Mouse (Mus musculus) layer of hippocampus, postnatal 25 days (tissue): ENCODE results near the gene Ranbp9. TPM values are rescaled to one million over a fixed set of nuclear protein-coding genes. Genes with fewer than 3 reads are reported as not detected.
"Not testable (repeated sequence)": the region's sequence is repeated elsewhere in the genome, so short reads cannot be mapped to it uniquely, and the experiment has no call there.

Experiments
- DNase-seq, 2 experiments: peaks; one replicate each; pipeline ENCODE4 v3.0.0; 2022; ENCODE audit warnings: mixed read lengths in 2 of 2, low spot score in 1 of 2; ENCODE audit errors: extremely low spot score in 1 of 2
- total RNA-seq, 2 experiments: library from RNA; stranded (reverse); gene quantifications; 2 replicates each; pipeline ENCODE4 v1.2.3; 2021

The Ranbp9 gene
- total RNA-seq, 2 experiments from 2014 or later = 81.4 to 82.4 TPM

DNA sequence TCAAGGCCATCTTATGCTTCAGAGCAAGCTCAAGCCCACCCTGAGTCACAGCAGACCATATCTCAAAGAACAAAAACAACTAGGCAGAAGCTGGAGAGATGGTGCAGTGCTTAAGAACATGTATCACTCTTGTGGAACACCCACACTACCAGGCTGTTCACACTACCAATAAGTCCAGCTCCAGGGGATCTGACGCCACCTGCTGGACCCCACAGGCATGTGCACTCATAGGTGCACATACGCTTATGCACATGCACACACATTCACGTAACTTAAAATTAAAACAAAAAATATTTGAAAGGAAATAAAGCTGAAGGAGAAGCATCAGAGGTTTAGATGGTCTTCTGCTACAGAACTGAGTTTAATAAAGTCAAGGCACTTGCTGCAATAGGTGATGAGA, 16.7 kb upstream of the Ranbp9 start:
- no peak for DNase-seq

DNA sequence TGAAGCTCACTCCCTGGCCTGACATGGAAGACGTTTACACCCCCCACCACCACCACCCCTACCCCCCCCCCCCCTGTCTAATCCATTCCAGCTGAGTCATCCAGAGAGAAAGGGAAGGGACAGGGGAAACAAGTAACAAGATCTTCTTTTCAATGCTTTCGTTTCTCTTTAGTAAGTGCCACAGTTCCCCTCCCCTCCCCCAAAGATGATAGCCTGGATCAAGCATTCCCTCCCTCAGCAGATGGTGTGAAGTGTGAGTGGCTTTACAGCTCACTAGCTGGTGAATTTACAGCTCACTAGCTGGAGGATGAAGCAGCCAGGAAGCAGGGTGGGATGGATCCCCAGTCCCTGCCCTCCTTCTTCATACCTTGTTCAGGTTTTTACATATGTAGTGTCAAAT, 15.6 kb upstream of the Ranbp9 start:
- no peak for DNase-seq

DNA sequence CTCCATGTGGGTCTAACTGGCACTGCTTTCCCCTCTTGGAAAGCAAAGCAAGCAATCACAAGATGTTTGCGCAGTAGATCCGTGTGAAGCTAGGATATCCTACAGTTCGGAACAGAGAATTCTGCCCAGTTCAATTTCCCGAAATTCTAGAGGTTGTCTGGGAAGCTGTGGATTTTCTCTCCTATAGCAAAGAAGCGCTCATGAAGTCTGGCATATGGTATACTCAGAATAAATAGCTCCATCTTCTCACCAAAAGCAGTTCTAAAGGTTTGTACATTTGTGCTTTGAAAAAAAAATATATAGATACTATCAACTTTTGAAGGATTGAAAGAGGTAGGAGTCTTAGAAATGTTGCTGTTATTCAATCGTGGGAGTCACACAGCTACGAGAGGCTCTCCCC, 14.6 kb upstream of the Ranbp9 start:
- DNase-seq = no peak

DNA sequence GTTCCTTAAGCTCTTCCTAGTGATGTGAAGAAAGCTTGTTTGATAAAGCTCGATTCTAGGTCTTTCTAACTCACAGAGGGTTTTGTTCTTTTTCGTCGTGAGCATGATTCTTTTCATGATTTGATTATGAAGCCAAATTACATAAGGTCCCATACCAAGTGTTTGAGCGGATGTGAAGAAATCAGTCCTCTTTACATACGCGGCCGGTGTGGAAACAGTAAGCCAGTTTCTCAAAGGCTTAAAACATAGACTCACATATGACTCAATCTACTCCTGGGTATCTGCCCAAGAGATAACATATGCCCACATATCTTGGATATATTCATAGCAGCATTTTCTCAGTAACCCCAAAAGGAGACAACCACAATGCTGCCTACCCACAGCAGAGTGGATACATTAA, 12.6 kb upstream of the Ranbp9 start:
- DNase-seq = no peak

DNA sequence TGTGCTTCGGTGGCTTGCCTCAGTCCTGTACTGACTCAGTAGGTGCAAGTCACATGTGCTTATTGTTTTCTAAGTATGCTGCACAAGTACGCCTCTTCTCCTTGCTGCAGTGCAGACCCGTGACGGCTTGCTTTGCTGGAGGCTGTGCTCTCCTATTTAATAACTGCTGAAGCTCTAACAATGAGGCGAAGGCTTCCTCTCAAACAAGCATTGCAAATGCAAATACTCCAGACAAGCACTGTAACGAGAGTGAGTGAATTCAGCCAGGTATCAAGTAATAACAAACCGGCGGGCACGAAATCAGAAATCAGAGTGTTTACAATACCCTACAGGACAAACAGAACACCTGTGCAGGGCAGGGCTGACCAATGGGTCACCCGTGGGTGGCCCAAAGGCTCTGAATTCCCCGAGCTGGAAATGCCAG, 12.0 kb upstream of the Ranbp9 start:
- DNase-seq = no peak

DNA sequence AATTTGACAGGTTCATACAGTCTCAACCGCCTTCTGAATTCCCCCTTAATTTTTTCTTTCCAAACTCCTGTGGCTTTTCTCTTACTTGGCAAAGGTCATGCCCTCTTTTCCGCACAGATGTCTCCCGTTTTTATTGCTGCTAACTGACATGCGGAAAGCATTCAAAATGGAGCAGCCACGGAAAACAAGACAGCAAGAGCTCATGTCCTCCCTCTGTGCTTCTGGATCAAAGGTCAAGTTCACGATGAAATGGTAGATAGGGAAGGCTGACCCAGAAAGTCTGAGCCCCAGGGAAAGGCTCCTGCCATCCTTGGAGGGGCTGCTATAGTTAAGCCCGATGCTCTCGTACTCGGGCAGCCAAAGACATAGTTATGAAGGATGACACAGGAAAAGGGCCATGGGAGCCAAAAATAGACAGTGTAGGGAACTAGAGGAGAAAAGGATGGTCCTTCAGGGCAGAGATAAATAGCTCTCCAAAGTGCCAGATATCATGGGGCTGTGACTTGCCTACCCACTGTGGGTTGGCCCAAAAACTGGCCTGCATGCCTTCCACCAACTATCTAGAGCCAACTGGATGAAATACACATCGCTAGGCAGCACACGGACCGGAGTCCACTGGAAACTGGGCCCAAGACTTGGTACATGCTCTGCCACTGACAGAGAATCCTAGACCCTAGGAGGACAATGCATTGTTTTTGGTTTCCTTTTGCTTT, 5.6 kb upstream of the Ranbp9 start:
- no peak for DNase-seq

DNA sequence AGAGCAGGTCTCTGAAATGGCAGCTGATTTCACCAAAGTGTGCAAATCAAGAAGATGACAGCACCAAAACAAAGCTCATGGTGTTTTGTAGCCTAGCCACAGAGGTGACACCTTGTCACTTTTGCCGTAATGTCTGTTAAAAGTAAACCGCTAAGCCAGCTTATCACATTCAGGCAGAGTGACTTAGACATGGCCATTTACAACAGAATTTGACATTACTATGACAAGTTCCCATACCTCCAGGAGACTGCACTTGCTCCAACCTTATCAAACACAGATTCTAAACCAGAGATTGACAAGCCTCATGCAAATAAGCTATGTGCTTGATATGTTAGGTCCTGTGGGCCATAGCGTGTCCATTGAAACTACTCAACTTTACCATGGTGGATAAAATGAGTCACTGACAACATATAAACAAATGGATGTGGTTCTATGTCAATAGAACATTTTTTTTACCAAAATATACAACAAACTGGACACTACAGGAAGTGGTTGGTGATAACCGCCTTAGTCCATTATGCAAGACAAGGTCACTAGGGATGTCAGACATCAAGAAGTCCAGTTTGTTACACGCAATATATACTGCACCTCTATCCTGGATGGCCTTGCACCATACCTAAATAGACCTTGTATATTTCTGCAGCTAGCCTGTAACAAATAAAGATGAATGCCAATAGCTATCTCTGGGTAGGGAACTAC, 4.3 kb upstream of the Ranbp9 start:
- DNase-seq = no peak

DNA sequence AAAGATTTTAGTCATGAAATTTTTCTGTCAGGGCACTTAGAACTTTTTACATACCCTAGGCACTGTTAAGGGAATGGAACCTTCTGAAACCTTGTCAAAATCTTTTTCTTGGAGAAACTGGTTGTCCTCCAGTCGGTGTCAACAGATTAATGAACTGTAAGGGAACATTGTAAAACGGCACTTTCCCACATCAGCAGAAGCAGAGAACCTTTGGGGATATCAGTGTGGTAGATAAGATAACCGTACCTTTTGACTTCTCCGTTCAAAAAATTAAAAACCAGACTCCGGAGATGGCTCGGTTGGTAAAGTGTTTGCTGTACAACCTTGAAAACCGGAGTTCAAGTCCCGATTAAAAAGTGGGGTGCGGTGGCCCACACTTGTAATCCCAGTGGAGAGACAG, 1.7 kb upstream of the Ranbp9 start:
- DNase-seq = no peak

DNA sequence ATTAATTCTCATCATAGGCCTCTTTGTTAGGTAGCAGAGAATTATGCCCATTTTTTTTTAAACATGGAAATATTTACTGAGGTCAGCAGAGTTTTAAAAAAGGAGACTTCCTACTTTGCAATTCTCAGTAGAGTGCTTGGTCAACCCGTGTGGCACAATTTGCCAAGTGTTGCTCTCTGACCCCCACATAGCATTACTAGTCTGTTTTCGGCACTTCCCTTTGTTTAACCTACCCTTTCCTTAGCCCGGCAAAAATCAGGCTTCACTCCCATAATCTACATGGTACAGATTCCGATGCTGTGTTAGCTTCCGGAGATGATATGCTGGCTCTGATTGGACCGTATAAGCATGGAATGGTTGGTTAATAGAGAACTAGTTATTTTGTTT, 770 bp upstream of the Ranbp9 start:
- DNase-seq = no peak

DNA sequence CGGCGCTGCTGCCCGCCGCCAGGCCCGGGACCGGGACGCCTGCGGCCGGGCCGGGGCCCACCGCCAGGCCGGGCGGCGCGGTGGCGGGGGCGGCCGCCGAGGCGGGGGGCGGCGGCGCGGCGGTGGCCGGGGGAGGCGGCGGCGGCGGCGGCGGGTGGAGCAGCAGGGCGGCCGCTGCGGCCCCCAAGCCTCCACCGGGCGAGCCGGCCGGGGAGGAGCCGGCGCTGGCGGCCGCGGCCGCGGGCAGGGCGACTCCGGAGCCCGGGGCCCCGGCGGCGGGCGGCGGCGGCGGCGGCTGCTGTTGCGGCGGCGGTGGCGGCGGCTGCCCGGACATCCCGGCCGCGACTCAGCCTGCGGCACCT, 506 bp downstream of the Ranbp9 start:
- no peak for DNase-seq

DNA sequence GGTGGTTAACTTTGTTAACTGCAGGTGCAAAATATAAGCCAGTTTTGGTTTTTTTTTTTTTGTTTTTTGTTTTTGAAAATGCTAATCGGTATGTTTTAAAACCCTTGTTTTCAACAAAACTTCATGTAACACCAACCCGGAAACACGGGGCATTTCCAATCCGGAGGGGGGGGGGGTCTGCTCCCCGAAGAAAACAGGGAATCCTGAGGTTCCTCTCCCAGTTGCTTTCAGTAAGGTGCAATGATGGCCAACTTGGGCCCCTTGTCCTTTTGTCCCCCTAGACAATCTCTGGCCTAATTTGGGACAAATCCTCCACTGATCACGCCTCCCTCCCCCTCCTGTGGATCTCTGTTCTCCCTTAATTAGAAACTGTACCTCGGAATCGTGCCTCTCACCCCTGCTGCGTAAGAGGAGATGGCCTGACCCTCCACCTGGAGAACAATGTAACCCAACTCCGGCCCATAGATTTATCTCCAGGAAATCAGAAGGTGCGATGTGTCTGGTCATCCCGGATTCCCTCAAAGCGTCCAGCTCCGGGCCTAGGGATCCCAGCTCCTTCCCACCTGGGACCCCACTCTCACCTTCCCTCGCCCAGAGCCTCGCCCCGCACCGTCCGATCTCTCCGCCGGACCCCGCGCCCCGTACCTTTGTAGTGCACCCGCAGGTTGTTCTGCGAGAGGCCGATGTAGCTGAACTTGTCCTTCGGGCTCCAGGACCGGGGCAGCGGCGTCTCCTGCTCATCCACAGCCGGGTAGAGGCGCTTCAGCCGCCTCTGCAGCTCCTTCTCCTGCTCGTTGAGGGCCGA, 1.1 kb downstream of the Ranbp9 start:
- DNase-seq = peak in 1 of 2 experiments; percentile 35

DNA sequence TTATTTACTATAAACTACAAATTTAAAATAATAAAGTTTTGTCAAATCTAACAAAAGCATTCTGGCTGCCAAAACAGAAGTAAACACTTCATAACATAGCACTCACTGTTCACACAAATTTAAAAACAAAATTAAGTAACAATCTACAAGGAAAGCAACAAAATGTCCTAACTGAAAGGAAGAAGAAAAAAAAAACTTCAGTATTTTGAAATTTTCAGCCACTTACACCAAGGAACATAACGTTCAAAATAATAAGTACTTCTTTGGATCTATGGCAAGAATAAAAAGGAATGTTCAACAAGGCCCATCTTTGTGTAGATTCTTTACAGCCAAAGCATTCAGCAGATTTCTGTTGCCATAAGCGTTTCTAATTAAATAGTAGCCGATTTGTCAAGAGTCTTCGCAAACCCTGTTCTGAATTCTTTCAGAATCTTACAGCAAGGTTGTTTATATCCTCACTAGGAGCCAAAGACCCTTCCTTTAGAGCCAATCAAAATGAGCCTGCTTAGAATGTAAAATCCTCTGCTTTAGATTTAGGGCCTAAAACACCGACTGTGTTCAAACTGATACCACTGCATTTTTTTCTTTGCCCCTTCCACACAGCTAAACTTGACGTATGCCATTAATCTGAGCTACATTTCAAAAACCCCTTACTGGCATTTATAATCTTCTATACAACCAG, 1.9 kb downstream of the Ranbp9 start:
- no peak for DNase-seq

DNA sequence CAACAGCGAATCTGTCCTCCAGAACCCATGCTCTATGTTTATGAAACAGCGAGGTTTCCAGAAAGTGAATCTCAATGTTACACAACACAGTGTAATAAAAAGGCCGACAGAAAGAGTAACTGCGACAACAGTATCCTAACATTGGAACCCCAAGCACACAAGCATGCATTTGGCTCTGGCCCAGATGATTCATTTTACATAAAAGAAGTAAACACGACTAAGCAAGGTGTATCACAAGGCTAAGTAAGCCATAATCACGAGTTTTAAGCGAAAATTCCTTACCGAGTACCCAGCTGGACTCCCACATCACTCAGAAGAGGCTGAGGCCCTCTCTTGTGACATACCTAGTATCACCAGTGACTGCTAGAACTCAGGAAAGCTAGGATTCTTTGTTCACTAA, 2.5 kb downstream of the Ranbp9 start:
- DNase-seq = no peak

DNA sequence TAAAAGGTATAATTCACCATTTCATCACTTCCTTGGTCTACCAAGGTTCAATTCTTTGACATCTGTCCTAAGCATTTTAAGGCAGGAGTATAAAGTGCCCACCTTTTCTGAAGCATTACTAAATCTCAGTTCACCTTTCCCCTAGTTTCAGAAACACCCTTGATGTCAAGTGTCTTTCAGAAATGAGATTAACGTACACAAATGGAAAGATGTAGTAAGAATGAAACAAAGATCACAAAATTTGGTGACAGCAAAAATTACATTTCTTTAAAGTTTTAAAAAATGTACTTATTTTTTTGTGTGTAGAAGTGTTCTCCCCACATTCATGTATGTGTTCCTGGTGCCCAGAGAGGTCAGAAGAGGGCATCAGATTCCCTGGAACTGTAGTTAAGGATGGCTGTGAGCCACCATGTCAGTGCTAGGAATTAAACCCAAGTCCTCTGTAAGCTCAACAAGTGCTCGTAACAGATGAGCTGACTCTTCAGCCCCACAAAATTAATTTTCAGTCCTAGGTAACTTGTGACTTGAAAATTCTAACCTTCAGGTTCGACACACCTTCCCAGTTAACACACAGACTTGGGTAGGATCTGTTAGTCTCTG, 3.9 kb downstream of the Ranbp9 start:
- no peak for DNase-seq

DNA sequence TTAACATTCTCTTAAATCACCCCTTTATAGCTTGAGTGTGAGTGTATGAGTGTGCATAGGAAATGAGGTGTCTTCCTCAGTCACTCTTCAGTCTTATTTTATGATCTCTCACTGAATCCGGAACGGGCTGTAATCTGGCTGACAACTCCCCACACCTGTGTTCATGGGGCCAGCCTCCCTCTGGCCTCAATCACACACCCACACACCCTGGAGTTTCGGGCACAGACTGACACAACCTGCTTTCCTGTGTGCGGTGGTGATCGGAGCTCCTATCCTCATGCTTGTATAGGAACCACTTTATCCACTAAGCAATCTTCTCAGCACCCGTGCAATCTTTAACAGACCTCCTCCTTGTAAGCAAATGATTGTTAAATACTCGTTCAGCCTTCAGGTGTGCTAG, 4.9 kb downstream of the Ranbp9 start:
- DNase-seq = no peak

DNA sequence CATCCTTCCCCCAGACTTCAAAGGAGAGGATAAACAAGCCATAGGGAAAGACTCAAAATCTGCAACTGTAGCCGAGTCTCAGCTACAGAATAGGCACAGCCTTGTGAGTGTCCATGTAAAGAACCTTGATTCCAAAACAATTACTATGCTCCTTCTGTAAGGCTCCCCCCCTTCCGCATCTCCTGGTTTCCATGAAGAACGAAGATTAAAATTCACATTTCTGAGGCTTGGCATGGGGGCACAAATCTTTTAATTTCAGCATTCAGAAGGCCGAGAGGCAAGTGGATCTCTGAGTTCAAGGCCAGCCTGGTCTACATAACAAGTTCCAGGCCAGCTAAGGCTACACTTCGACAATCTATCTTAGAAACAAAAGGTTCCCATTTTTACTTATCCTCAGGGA, 6.4 kb downstream of the Ranbp9 start:
- DNase-seq = no peak

DNA sequence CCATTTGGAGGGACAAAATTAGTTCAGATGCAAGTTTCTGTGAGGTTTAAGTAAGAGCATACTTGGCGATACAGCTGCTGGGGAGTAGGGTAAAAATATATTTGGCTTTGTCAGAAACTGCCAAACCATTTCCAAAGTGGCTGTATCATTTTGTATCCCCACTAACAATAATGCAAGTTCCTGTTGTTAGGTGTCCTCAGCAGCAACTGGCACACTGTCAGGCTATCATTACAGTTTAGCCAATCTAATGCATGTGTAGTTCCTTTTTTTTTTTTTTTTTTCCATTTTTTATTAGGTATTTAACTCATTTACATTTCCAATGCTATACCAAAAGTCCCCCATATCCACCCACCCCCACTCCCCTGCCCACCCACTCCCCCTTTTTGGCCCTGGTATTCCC, 9.2 kb downstream of the Ranbp9 start:
- not testable (repeated sequence) for DNase-seq

DNA sequence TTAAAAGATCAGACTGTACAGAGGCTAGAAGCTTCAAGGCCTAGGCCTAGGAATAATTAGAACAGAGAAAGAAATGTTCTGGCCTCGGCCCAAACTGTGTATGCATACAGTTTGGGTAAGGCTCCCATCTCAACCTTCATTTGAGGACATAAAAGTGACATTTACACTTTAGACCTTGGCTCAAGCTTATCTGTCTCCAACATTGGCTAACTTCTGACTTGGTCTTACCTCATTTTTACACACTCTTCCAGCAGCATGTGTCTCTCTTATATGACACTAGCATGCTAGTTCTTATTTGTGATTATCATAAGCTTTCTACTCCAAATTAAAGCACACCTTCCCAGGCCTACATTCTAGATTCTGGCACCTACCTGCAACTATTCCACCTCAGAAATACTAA, 11.5 kb downstream of the Ranbp9 start:
- no peak for DNase-seq

DNA sequence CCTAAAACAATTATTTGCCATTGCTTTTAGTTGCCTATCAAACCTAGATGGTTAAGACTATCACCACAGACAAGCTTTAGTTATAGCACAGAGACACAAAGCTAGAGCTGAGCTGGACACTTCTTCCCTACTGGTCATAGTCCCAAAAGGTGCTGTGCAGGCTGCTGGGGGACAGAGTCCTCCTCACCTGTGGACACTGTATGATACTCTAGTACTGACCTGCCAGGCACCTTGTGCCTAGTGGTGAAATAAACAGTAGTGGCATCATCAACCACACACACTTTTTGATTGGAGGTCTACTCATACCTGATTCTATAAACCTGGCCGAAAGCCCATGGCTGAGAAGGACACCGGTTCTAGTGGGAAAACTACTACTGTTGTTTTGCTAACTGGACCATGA, 16.5 kb downstream of the Ranbp9 start:
- DNase-seq = no peak

DNA sequence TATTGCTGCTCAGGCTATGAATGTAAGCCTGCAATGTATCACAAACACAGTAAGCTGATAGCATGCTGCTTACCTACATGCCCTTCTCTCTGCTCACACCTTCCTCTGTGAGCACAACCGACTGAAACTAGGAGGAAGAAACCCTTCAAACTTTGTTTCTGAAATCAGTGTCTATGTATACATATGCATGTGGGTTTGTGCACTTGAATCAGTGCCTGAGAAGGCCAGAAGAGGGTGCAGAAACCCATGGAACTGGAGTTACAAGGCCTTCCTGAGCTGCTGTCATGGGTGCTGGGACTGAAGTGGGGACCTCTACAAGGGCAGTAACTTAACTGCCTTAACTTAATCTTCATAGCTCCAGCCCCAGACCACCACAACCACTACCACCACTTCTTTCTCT, 23.9 kb downstream of the Ranbp9 start:
- no peak for DNase-seq

DNA sequence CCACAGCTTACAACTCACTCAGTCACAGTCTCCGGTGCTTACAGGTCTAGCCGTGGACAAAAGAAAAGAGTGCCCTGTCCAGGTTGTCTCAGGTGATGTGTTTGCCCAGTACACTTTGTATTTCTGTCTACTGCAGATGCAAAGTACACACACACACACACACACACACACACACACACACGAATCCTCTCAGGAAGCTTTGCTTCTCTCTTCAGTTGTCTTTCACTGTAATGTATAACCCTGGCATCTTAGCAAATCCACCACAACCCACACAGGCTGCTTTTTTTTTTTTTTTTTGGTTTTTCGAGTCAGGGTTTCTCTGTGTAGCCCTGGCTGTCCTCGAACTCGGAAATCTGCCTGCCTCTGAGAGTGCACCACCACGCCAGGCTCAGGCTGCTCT, 26.7 kb downstream of the Ranbp9 start:
- no peak for DNase-seq
